Mouse (Mus musculus) layer of hippocampus, adult 9-10 months (tissue): ENCODE measurements around the gene Tubgcp3.
"Not testable (repeated sequence)": the region's sequence is repeated elsewhere in the genome, so short reads cannot be mapped to it uniquely, and the experiment has no call there.

Source experiments
- DNase-seq: peaks from one replicate; pipeline ENCODE4 v3.0.0; 2022; ENCODE audit warnings: low spot score

Gene Tubgcp3

GRCm38 (mm10) chr8:12641527-12641926 lies 30.5 kb downstream of the Tubgcp3 start:
- DNase-seq, result no peak

GRCm38 (mm10) chr8:12638446-12638845 lies 33.6 kb downstream of the Tubgcp3 start:
- DNase-seq, result no peak

GRCm38 (mm10) chr8:12635366-12635765 lies 36.7 kb downstream of the Tubgcp3 start:
- no peak for DNase-seq

GRCm38 (mm10) chr8:12629079-12629478 lies 43.0 kb downstream of the Tubgcp3 start:
- no peak for DNase-seq

GRCm38 (mm10) chr8:12625890-12626289 lies 46.2 kb downstream of the Tubgcp3 start:
- DNase-seq, result no peak

- DNase-seq, result no peak
These were observed 50.4 kb downstream of the Tubgcp3 start for GRCm38 (mm10) chr8:12621550-12622222.

GRCm38 (mm10) chr8:12617369-12617768 lies 54.7 kb downstream of the Tubgcp3 start:
- DNase-seq, result not testable (repeated sequence)

GRCm38 (mm10) chr8:12613201-12613600 lies 58.8 kb downstream of the Tubgcp3 start:
- no peak for DNase-seq

GRCm38 (mm10) chr8:12609752-12610449 lies 62.1 kb downstream of the Tubgcp3 start:
- no peak for DNase-seq

- no peak for DNase-seq
These were observed 63.2 kb downstream of the Tubgcp3 start for GRCm38 (mm10) chr8:12608810-12609209.

- DNase-seq, result peak; percentile 65
These were observed 64.8 kb downstream of the Tubgcp3 start for GRCm38 (mm10) chr8:12607223-12607622.

- DNase-seq, result no peak
These were observed 88.3 kb downstream of the Tubgcp3 start for GRCm38 (mm10) chr8:12583785-12584184.

GRCm38 (mm10) chr8:12579339-12579999 lies 92.6 kb downstream of the Tubgcp3 start:
- DNase-seq, result not testable (repeated sequence)

GRCm38 (mm10) chr8:12576739-12577138 lies 95.3 kb downstream of the Tubgcp3 start:
- DNase-seq, result no peak

GRCm38 (mm10) chr8:12576003-12576402 lies 96.0 kb downstream of the Tubgcp3 start:
- DNase-seq, result no peak

GRCm38 (mm10) chr8:12572814-12573534 lies 99.1 kb downstream of the Tubgcp3 start, which contains the start of gene Spaca7:
TSS of gene Spaca7 (plus strand) at chr8:12573029.
- no peak for DNase-seq

- no peak for DNase-seq
These were observed 105.5 kb downstream of the Tubgcp3 start for GRCm38 (mm10) chr8:12566509-12566908.

GRCm38 (mm10) chr8:12565488-12565887 lies 106.6 kb downstream of the Tubgcp3 start:
- no peak for DNase-seq

- DNase-seq, result no peak
These were observed 107.7 kb downstream of the Tubgcp3 start for GRCm38 (mm10) chr8:12564307-12564706.
